19 mouse cellular contexts compared by ENCODE assay signal in genomic region chr17:63157906-63158305, GRCm38 (mm10).
DNase-seq lines count a peak whose midpoint lies in the region; ATAC-seq and TF ChIP-seq lines count a peak whose summit lies in the region.
"Had no signal": no experiment of that assay in that cellular context is flagged by ENCODE, and none has a peak within 500 bp of the region (broad histone marks: within the 10 kb centered on the region; RNA-seq: fewer than 3 reads in every experiment).

No protein-coding gene starts in this region.

- 46% methylated on average over 6 of the region's 6 CpGs for WGBS in midbrain, embryonic 11.5 days
- WGBS in midbrain, postnatal 0 days, result 35% methylated on average over 6 of the region's 6 CpGs
- 9% methylated on average over 6 of the region's 6 CpGs for WGBS in hindbrain, embryonic 16.5 days
- WGBS in intestine, embryonic 16.5 days, result 57% methylated on average over 6 of the region's 6 CpGs

- H3K4me2 ChIP-seq in midbrain, embryonic 11.5 days, result no peak overlapping the region
- no peak overlapping the region for H3K4me2 ChIP-seq in midbrain, postnatal 0 days (ENCODE audit: low read depth, low read length, poor library complexity, severe bottlenecking)
- H3K4me2 ChIP-seq in hindbrain, embryonic 16.5 days (ENCODE audit: low read length), result no peak overlapping the region
- no peak overlapping the region for H3K4me2 ChIP-seq in intestine, embryonic 16.5 days (ENCODE audit: low read depth, low read length)
- H3K4me2 ChIP-seq: embryonic facial prominence, embryonic 13.5 days; heart, embryonic 15.5 days had no signal

- peak; percentile 88 for DNase-seq in heart, adult 11 months
- no peak for DNase-seq in heart, postnatal 14 days
- DNase-seq in midbrain, embryonic 11.5 days (ENCODE audit: low spot score, missing footprints), result no peak
- DNase-seq in midbrain, postnatal 0 days (ENCODE audit: low spot score), result no peak
- DNase-seq in retina, postnatal 1 day, result peak; percentile 61
- DNase-seq in T-cell, adult 2 months (ENCODE audit: low spot score), result no peak
- DNase-seq: B cell, adult 2 months; cerebellum, adult 2 months; gastrocnemius, postnatal 14 days; layer of hippocampus, adult 9-11 months; right cerebral cortex, postnatal 25 days had no signal

- no peaks in the 10 kb centered on the region for H3K27me3 ChIP-seq in midbrain, embryonic 11.5 days (ENCODE audit: control insufficient read depth, insufficient read depth, low read length)
- H3K27me3 ChIP-seq in midbrain, postnatal 0 days (ENCODE audit: insufficient read depth, low read length), result no peaks in the 10 kb centered on the region
- H3K27me3 ChIP-seq in hindbrain, embryonic 16.5 days (replicated peaks; ENCODE audit: control insufficient read depth, insufficient read depth, low read length), result no peaks in the 10 kb centered on the region
- H3K27me3 ChIP-seq in intestine, embryonic 16.5 days (replicated peaks; ENCODE audit: control insufficient read depth, insufficient read depth, low read length), result no peaks in the 10 kb centered on the region
- H3K27me3 ChIP-seq: embryonic facial prominence, embryonic 13.5 days; heart, embryonic 15.5 days had no signal

- intact Hi-C loops in heart, postnatal 14 days (cut with DNase I), result no loop called here

- H3K4me1 ChIP-seq in midbrain, embryonic 11.5 days (ENCODE audit: control insufficient read depth, insufficient read depth, low read length), result peaks cover 6% of the 10 kb centered on the region
- no peaks in the 10 kb centered on the region for H3K4me1 ChIP-seq in midbrain, postnatal 0 days (ENCODE audit: insufficient read depth, low read length)
- peaks cover 3% of the 10 kb centered on the region for H3K4me1 ChIP-seq in hindbrain, embryonic 16.5 days (ENCODE audit: control insufficient read depth, insufficient read depth, low read depth, low read length)
- H3K4me1 ChIP-seq in intestine, embryonic 16.5 days (ENCODE audit: control insufficient read depth, insufficient read depth, low read length), result no peaks in the 10 kb centered on the region

- no peak overlapping the region for H3K9ac ChIP-seq in midbrain, embryonic 11.5 days (ENCODE audit: low read length)
- H3K9ac ChIP-seq in midbrain, postnatal 0 days (replicated peaks; ENCODE audit: low read length, poor library complexity, severe bottlenecking), result no peak overlapping the region
- H3K9ac ChIP-seq in hindbrain, embryonic 16.5 days (ENCODE audit: low read depth, low read length), result no peak overlapping the region
- no peak overlapping the region for H3K9ac ChIP-seq in intestine, embryonic 16.5 days (ENCODE audit: low read depth, low read length)
- H3K9ac ChIP-seq: embryonic facial prominence, embryonic 13.5 days; heart, embryonic 15.5 days; liver, embryonic 14.5 days had no signal

- peak; percentile 52 for ATAC-seq in midbrain, embryonic 11.5 days (ENCODE audit: low FRiP score)
- no peak for ATAC-seq in midbrain, postnatal 0 days (ENCODE audit: low FRiP score)
- ATAC-seq in hindbrain, embryonic 16.5 days, result peak; percentile 48; the same call in 1 of the 2 replicates
- no peak for ATAC-seq in intestine, embryonic 16.5 days
- ATAC-seq: forebrain, embryonic 16.5 days; intestine, postnatal 0 days had no signal

- no peaks in the 10 kb centered on the region for H3K36me3 ChIP-seq in midbrain, embryonic 11.5 days (ENCODE audit: control insufficient read depth, insufficient read depth, low read length)
- no peaks in the 10 kb centered on the region for H3K36me3 ChIP-seq in midbrain, postnatal 0 days (ENCODE audit: insufficient read depth, low read length)
- no peaks in the 10 kb centered on the region for H3K36me3 ChIP-seq in hindbrain, embryonic 16.5 days (ENCODE audit: control insufficient read depth, insufficient read depth, low read length)
- H3K36me3 ChIP-seq in intestine, embryonic 16.5 days (ENCODE audit: control insufficient read depth, insufficient read depth, low read length), result no peaks in the 10 kb centered on the region
- H3K36me3 ChIP-seq: embryonic facial prominence, embryonic 13.5 days; heart, embryonic 15.5 days had no signal

- no peak for TF ChIP-seq CTCF in midbrain, postnatal 0 days (IDR thresholded peaks at IDR 0.05)

- no peak overlapping the region for H3K27ac ChIP-seq in midbrain, embryonic 11.5 days (ENCODE audit: low read depth, low read length)
- H3K27ac ChIP-seq in midbrain, postnatal 0 days (ENCODE audit: low read depth, low read length), result no peak overlapping the region
- H3K27ac ChIP-seq in hindbrain, embryonic 16.5 days (ENCODE audit: low read depth, low read length), result no peak overlapping the region
- no peak overlapping the region for H3K27ac ChIP-seq in intestine, embryonic 16.5 days (ENCODE audit: low read length)
- H3K27ac ChIP-seq: embryonic facial prominence, embryonic 13.5 days; heart, embryonic 15.5 days; liver, embryonic 14.5 days had no signal

- H3K4me3 ChIP-seq in midbrain, embryonic 11.5 days (ENCODE audit: low read depth, low read length), result no peak overlapping the region
- H3K4me3 ChIP-seq in midbrain, postnatal 0 days (ENCODE audit: low read depth, low read length), result no peak overlapping the region
- H3K4me3 ChIP-seq in hindbrain, embryonic 16.5 days (ENCODE audit: low read length), result no peak overlapping the region
- H3K4me3 ChIP-seq in intestine, embryonic 16.5 days (ENCODE audit: low read length), result no peak overlapping the region
- H3K4me3 ChIP-seq: embryonic facial prominence, embryonic 13.5 days; heart, embryonic 15.5 days had no signal

- H3K9me3 ChIP-seq in midbrain, embryonic 11.5 days (ENCODE audit: control insufficient read depth, low read length), result no peaks in the 10 kb centered on the region
- no peaks in the 10 kb centered on the region for H3K9me3 ChIP-seq in midbrain, postnatal 0 days (ENCODE audit: low read length)
- H3K9me3 ChIP-seq in hindbrain, embryonic 16.5 days (ENCODE audit: control insufficient read depth, low read length), result no peaks in the 10 kb centered on the region
- no peaks in the 10 kb centered on the region for H3K9me3 ChIP-seq in intestine, embryonic 16.5 days (ENCODE audit: control insufficient read depth, low read length)
- H3K9me3 ChIP-seq: embryonic facial prominence, embryonic 13.5 days; G1E; heart, embryonic 15.5 days had no signal

Comparison
In these comparisons a context has a peak if more than half of its experiments do, and no peak if none do; other contexts are left out.
1. DNase-seq: peak in heart, adult 11 months (single experiment) and retina, postnatal 1 day (single experiment); none in heart, postnatal 14 days (0 of 2), midbrain, embryonic 11.5 days (single experiment), midbrain, postnatal 0 days (single experiment) and T-cell, adult 2 months (single experiment).
2. ATAC-seq: peak in midbrain, embryonic 11.5 days (single experiment) and hindbrain, embryonic 16.5 days (single experiment); none in midbrain, postnatal 0 days (single experiment) and intestine, embryonic 16.5 days (single experiment).